Mouse (Mus musculus): ENCODE results near the gene Prc1. TPM values are rescaled to one million over a fixed set of nuclear protein-coding genes. Genes with fewer than 3 reads are reported as not detected.

The Prc1 gene
- polyA plus RNA-seq, 1 experiment from 2014 or later: 114 TPM

DNA sequence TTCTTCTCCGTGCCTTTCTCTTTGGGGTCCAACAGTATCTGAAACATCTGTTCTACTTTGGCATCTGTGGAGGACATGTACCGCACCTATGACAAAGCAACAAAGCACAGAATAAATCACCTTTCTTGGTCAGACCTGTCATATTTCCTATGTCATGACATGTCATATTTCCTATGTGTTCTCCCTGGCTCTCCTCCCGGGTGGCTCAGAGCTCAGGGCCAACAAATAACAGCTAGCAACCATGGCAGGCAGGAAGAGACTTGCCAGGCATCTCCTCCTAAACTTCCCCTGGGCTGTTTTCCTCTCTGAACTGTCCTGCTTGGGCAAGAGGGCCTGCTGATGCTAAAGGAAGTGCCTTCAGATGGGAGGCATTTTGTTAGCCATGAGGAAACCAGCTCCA is 42.7 kb downstream of the Prc1 start:
- H3K27ac ChIP-seq: no peak overlapping the region
- 0 out of 2 replicates have a peak, but pooled peaks cover 5% of the 10 kb centered on the region for H3K9me3 ChIP-seq (replicated peaks)
- H3K36me3 ChIP-seq: peaks cover 52% of the 10 kb centered on the region
- H3K9ac ChIP-seq: no peak overlapping the region
- 80% methylated on average over 3 of the region's 3 CpGs for WGBS (ENCODE audit: insufficient replicate concordance)
- H3K4me3 ChIP-seq (replicated peaks): no peak overlapping the region
- H3K4me2 ChIP-seq: no peak overlapping the region
- no peaks in the 10 kb centered on the region for H3K27me3 ChIP-seq
- DNase-seq (no peak), ATAC-seq (ENCODE audit: low read depth) (no peak)
- peaks cover 33% of the 10 kb centered on the region for H3K4me1 ChIP-seq (replicated peaks)

- peak overlapping the region; percentile 55 for H3K27ac ChIP-seq
- WGBS (ENCODE audit: insufficient replicate concordance): 15% methylated on average over 17 of the region's 17 CpGs
- H3K27me3 ChIP-seq: no peaks in the 10 kb centered on the region
- H3K9me3 ChIP-seq (replicated peaks): no peaks in the 10 kb centered on the region
- ATAC-seq (ENCODE audit: low read depth) (no peak), DNase-seq (peak; percentile 29)
- peak overlapping the region; percentile 72 for H3K4me3 ChIP-seq (replicated peaks)
- peaks cover 51% of the 10 kb centered on the region for H3K4me1 ChIP-seq (replicated peaks)
- H3K4me2 ChIP-seq: peak overlapping the region; percentile 87
- peaks cover 30% of the 10 kb centered on the region for H3K36me3 ChIP-seq
- H3K9ac ChIP-seq: peak overlapping the region; percentile 80
Measured at GRCm38 (mm10) chr7:80339371-80339770, 45.1 kb downstream of the Prc1 start.

DNA sequence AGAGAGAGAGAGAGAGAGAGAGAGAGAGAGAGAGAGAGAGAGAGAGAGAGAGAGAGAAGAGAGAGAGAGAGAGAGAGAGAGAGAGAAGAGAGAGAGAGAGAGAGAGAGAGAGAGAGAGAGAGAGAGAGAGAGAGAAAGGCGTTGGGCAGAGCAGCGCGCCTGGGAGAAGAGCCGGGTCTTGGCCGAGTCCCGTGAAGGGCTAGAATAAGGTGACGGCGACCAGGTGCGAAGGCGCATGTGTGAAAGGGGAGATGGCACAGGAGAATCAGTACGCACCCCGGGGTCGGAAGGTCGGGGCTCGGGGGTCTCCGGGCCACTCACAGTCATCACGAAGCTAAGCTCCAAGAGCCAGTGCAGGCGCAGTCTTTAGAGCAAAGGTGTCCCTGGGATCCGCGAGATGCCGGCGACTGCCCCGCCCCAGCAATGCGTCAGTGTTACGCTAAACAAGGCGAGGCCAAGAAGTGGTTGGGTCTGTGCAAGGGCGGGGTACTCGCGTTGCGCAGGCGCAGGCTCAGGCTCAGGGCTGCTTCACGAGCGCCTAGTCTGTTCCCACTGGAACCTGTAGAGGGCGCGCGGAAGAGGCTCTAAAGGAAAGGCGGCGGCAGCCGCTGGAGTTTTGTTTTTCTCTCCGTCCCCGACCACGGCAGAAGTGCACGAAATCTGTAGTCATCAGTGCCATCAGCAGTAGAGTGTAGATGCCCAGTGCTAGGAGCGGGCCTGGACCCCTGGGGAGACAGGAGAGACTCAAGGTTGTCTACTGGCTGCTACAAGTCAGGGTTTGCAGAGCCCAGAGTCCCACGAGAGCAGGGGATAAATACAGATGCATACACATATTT is 45.8 kb downstream of the Prc1 start:
- H3K4me1 ChIP-seq (replicated peaks): peaks cover 51% of the 10 kb centered on the region
- H3K4me2 ChIP-seq: peak overlapping the region; percentile 87
- peak overlapping the region; percentile 72 for H3K4me3 ChIP-seq (replicated peaks)
- peak; percentile 99 for ATAC-seq (ENCODE audit: low read depth)
- peak overlapping the region; percentile 80 for H3K9ac ChIP-seq
- WGBS (ENCODE audit: insufficient replicate concordance): under 1% methylated on average over 45 of the region's 45 CpGs
- H3K9me3 ChIP-seq (replicated peaks): no peaks in the 10 kb centered on the region
- no peaks in the 10 kb centered on the region for H3K27me3 ChIP-seq
- peak overlapping the region; percentile 88 for H3K27ac ChIP-seq
- DNase-seq: peak; percentile 98
- peaks cover 23% of the 10 kb centered on the region for H3K36me3 ChIP-seq

DNA sequence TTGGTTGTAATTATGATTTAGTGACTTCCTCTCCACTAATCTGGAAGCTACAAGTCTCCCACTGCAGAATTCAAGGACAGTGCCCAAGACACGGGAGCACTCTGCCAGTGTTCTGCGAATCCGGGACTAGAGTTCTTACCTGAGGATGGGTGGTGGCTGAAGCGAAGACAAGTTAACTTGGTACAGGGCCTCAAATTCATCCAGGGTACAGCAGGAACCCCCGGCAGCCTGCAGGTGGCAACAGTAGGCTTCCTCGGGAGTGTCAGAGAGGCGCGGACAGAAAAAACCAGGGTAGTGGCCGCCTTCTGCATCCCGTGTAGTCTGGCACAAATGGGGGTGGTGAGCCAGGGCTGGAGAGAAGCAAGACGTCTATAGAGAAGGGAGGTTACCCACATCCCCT is 46.5 kb downstream of the Prc1 start, which contains the start of gene Unc45a:
Gene Unc45a (minus strand): TSS at position 213 of the 400 bp plus-strand sequence.
- DNase-seq (peak; percentile 75), ATAC-seq (ENCODE audit: low read depth) (peak; percentile 36)
- no peaks in the 10 kb centered on the region for H3K27me3 ChIP-seq
- peak within 1 kb of the TSS; percentile 88 for H3K27ac ChIP-seq
- peaks cover 17% of the 10 kb centered on the region for H3K36me3 ChIP-seq
- H3K4me1 ChIP-seq (replicated peaks): peaks cover 51% of the 10 kb centered on the region
- H3K4me2 ChIP-seq: peak within 1 kb of the TSS; percentile 87
- no peaks in the 10 kb centered on the region for H3K9me3 ChIP-seq (replicated peaks)
- H3K4me3 ChIP-seq (replicated peaks): peak within 1 kb of the TSS; percentile 72
- peak within 1 kb of the TSS; percentile 80 for H3K9ac ChIP-seq
- WGBS (ENCODE audit: insufficient replicate concordance): 2% methylated on average over 11 of the region's 11 CpGs

- Histone ChIP-seq H3K36me3 (peaks cover 7% of the 10 kb centered on the region), H3K4me1 (replicated peaks) (peaks cover 57% of the 10 kb centered on the region), H3K27ac (no peak overlapping the region), H3K4me2 (no peak overlapping the region), H3K27me3 (no peaks in the 10 kb centered on the region), H3K4me3 (replicated peaks) (no peak overlapping the region), H3K9ac (no peak overlapping the region), H3K9me3 (replicated peaks) (no peaks in the 10 kb centered on the region)
- 66% methylated on average over 7 of the region's 7 CpGs for WGBS (ENCODE audit: insufficient replicate concordance)
- ATAC-seq (ENCODE audit: low read depth) (no peak), DNase-seq (no peak)
Measured at GRCm38 (mm10) chr7:80341793-80342192, 47.5 kb downstream of the Prc1 start.

- peaks cover 65% of the 10 kb centered on the region for H3K4me1 ChIP-seq (replicated peaks)
- no peaks in the 10 kb centered on the region for H3K36me3 ChIP-seq
- H3K4me2 ChIP-seq: peak within 1 kb of the TSS; percentile 84
- H3K9ac ChIP-seq: peak within 1 kb of the TSS; percentile 76
- H3K4me3 ChIP-seq (replicated peaks): peak within 1 kb of the TSS; percentile 64
- under 1% methylated on average over 25 of the region's 25 CpGs for WGBS (ENCODE audit: insufficient replicate concordance)
- DNase-seq (peak; percentile 85), ATAC-seq (ENCODE audit: low read depth) (no peak)
- no peaks in the 10 kb centered on the region for H3K27me3 ChIP-seq
- H3K9me3 ChIP-seq (replicated peaks): no peaks in the 10 kb centered on the region
- H3K27ac ChIP-seq: peak within 1 kb of the TSS; percentile 7; the same call in 1 of the 2 replicates
Measured at GRCm38 (mm10) chr7:80342858-80343257, 48.6 kb downstream of the Prc1 start, which contains the start of gene Hddc3. Gene Hddc3 (plus strand): TSS chr7:80343104.

DNA sequence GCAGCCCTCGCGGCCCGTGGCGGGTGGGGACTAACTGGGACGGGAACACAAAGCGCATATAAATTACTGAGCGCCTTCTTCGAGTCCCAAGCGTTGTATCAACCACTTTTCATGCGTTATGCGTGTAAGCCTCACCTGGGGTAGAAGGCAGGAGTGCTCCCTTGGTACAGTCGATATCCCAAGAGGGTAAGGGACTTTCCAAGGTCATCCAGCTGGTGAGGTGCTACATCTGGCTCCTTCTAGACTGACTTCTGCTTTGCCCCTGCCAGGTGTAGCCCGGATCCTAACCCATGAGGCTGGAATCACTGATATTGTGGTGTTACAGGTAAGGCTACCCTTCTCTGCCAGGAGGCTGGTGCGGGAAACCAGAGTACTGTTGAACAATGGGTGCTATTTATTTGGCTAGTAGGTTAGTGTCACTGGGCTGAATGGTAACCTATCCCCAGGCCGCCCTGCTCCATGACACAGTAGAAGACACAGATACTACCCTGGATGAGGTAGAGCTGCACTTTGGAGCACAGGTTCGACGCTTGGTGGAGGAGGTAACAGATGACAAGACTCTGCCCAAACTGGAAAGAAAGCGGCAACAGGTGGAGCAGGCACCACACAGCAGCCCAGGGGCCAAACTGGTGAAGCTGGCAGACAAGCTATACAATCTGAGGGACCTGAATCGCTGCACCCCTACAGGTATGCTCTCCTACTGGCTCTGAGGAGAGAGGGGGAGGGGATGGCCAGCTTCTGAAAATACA is 49.2 kb downstream of the Prc1 start:
- Histone ChIP-seq H3K9ac (peak overlapping the region; percentile 76), H3K4me1 (replicated peaks) (peaks cover 60% of the 10 kb centered on the region), H3K9me3 (replicated peaks) (no peaks in the 10 kb centered on the region), H3K27me3 (no peaks in the 10 kb centered on the region), H3K4me2 (peak overlapping the region; percentile 84), H3K27ac (peak overlapping the region; percentile 7; the same call in 1 of the 2 replicates), H3K4me3 (replicated peaks) (peak overlapping the region; percentile 64), H3K36me3 (no peaks in the 10 kb centered on the region)
- no peak for DNase-seq
- WGBS (ENCODE audit: insufficient replicate concordance): 23% methylated on average over 19 of the region's 19 CpGs
- ATAC-seq (ENCODE audit: low read depth): no peak

DNA sequence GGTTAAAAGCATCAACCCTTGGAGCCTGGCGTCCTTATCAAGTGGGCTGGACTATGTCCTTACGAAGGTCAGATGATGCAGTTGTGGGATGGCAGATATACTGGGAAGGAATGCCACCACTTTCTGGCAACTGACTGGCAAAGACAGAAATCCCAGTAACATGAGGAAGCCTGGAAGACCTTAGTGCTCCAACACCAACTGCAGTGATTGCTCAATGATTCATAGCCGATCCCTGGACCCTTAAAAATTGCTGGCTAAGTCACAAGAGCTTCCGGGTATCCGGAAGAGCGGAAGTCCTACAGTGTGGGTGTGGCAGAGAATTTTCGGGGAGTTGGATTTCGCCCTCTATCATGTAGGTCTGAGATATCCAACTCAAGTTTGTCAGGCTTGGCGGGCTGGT is 51.9 kb downstream of the Prc1 start:
- Histone ChIP-seq H3K36me3 (peaks cover 11% of the 10 kb centered on the region), H3K9ac (no peak overlapping the region), H3K27ac (no peak overlapping the region), H3K9me3 (replicated peaks) (no peaks in the 10 kb centered on the region), H3K27me3 (no peaks in the 10 kb centered on the region), H3K4me2 (no peak overlapping the region), H3K4me3 (replicated peaks) (no peak overlapping the region), H3K4me1 (replicated peaks) (peaks cover 50% of the 10 kb centered on the region)
- ATAC-seq (ENCODE audit: low read depth) (no peak), DNase-seq (no peak)
- 78% methylated on average over 9 of the region's 9 CpGs for WGBS (ENCODE audit: insufficient replicate concordance)

DNA sequence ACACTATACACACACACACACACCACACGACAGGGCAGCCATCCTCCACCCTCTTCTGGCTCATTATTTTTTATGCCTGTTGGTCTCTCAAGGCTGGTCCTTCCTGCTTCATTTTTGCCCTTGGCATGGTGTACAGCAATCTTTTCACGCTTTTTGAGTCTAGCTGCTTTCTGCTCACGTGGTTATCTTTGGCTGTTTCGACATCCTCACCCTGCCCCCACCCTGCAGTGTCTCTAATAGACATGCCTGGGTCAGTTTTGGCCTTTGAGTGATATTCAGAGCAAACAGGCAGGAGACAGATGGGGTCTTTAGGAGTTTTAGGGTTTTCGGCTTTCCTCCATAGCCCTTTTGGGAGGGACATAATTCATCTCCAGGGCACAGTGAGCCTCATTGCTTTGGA is 52.6 kb downstream of the Prc1 start:
- no peak overlapping the region for H3K27ac ChIP-seq
- WGBS (ENCODE audit: insufficient replicate concordance): 46% methylated on average over 5 of the region's 5 CpGs

DNA sequence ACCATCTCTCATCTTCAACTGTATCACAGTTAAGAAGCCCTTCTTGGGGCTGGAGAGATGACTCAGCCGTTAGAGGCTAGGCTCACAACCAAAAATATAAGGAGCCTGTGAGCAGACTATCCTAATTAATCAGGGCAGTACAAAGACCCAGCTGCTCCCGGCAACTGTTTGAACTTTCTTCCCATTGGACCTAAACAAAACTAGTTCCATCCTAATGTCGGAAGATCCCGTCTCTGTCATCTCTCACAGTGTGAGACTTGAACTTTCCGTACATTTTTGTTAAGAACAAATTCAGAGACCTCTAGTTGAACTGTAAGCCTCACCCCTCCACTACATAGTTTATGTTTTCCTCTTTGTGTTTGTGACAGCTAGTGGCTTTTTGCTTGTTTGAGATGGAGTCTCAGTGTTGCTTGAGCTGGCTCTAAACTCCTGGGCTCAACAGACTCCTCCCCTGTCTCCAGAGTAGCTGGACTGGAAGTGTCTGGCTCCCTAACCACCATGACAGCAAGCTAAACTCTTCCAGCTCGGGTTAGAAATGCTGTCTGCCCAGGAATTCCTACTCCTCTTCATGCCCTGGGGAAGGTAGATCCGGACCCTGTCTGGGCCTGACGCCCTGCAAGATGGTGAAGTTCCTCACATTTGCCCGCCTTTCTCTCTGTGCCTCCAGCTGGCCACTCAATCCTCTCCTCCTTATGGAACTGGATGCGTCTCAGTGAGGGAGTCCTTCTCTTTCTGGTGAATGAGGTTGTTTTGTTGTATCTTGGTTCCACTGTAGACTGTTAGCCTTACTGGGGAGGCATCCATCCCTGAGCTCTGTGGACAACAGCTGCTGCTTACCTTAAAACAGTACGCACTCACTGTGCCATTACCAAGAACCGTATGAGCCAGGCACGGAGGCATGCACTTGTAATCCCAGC is 53.7 kb downstream of the Prc1 start:
- H3K27me3 ChIP-seq: no peaks in the 10 kb centered on the region
- peaks cover 38% of the 10 kb centered on the region for H3K4me1 ChIP-seq (replicated peaks)
- H3K27ac ChIP-seq: no peak overlapping the region
- ATAC-seq (ENCODE audit: low read depth) (no peak), DNase-seq (no peak)
- WGBS (ENCODE audit: insufficient replicate concordance): 65% methylated on average over 13 of the region's 13 CpGs
- H3K36me3 ChIP-seq: peaks cover 19% of the 10 kb centered on the region
- H3K9me3 ChIP-seq (replicated peaks): no peaks in the 10 kb centered on the region
- no peak overlapping the region for H3K4me2 ChIP-seq
- H3K4me3 ChIP-seq (replicated peaks): no peak overlapping the region
- H3K9ac ChIP-seq: no peak overlapping the region

More for the DNA sequence above, 52.6 kb downstream of the Prc1 start:
- Histone ChIP-seq H3K9ac (no peak overlapping the region), H3K4me3 (replicated peaks) (no peak overlapping the region), H3K4me2 (no peak overlapping the region), H3K27me3 (no peaks in the 10 kb centered on the region), H3K9me3 (replicated peaks) (no peaks in the 10 kb centered on the region), H3K36me3 (peaks cover 16% of the 10 kb centered on the region), H3K4me1 (replicated peaks) (peaks cover 48% of the 10 kb centered on the region)
- ATAC-seq (ENCODE audit: low read depth) (no peak), DNase-seq (no peak)

Data from liver, embryonic 13.5 days (tissue).